Mouse (Mus musculus) brain, embryonic 14.5 days (tissue): ENCODE data around the gene B130006D01Rik. TPM values are rescaled to one million over a fixed set of nuclear protein-coding genes. Genes with fewer than 3 reads are reported as not detected.
A peak's percentile ranks its signal among the peaks of the same experiment; 100 is the strongest.

Source experiments
- DNase-seq: peaks from one replicate; pipeline ENCODE4 v3.0.0-alpha.2; 2011; ENCODE audit warnings: low read depth
- CTCF ChIP-seq: fragments of 200-500 bp; IDR thresholded peaks from 2 replicates; pipeline ENCODE4 v1.5.1; 2012; ENCODE audit warnings: inconsistent platforms, mild to moderate bottlenecking, moderate library complexity, borderline replicate concordance; ENCODE audit not compliant: insufficient read depth, insufficient read length; ENCODE audit errors: extremely low read depth
- POLR2A ChIP-seq: fragments of 200-500 bp; IDR thresholded peaks from 2 replicates; pipeline ENCODE4 v1.6.1; 2012; ENCODE audit warnings: mild to moderate bottlenecking, inconsistent platforms, borderline replicate concordance; ENCODE audit not compliant: poor library complexity, insufficient read depth, insufficient read length, severe bottlenecking; ENCODE audit errors: extremely low read depth
- polyA plus RNA-seq: library from polyadenylated mRNA; depleted of rRNA; stranded (reverse); fragments of >200 nt; gene quantifications from 2 replicates; pipeline ENCODE4 v1.2.3, GENCODE M21; 2012; rRNA removed

B130006D01Rik gene
- polyA plus RNA-seq, 1 experiment = 0.56 TPM

DNA sequence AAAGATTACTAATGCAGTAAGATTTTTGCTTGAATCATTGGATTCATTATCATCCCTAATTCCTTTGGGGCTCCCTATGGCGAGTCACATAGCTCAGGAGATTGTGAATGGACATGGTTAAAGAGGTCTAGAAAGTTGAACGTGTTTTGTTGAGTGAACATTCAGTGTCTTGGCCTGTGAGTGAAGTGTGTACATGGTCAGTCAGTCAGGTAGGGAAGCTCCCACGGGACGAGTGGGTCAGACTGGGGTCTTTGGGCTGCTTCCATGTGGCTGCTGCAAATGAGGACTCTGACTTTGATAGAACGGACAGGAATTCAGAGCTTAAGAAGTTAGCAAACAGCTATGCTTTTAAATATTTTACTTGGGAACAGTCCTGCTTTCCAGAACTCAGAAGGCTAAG, 37.1 kb downstream of the B130006D01Rik start:
- no peak for DNase-seq
- no peak for TF ChIP-seq POLR2A
- no peak for TF ChIP-seq CTCF

- TF ChIP-seq CTCF (no peak), POLR2A (no peak)
- no peak for DNase-seq
Observed at GRCm38 (mm10) chr11:95762996-95763395, 39.6 kb downstream of the B130006D01Rik start.

DNA sequence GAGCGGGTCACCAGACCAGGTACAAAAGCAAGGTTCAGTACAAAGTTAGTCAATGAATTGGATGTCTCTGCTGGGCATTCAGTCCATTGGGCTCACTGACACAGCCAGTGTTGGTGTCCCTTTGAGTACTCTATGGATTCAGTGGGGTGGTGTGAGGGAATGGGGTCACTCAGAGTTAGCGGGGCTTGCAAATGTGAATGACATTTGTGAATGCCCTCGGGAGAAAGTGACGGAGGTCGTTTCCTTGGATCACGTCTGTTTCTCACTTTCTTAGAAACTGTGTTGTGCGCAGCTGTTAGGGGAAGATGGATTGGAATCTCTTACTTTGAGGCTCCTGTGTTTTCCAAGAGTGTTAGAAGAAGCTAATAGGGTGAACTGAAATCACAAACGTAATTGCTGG, 41.4 kb downstream of the B130006D01Rik start:
- TF ChIP-seq POLR2A (no peak), CTCF (no peak)
- DNase-seq = no peak

GRCm38 (mm10) chr11:95765334-95765733, 41.9 kb downstream of the B130006D01Rik start:
- no peak for DNase-seq
- TF ChIP-seq CTCF (no peak), POLR2A (no peak)

DNA sequence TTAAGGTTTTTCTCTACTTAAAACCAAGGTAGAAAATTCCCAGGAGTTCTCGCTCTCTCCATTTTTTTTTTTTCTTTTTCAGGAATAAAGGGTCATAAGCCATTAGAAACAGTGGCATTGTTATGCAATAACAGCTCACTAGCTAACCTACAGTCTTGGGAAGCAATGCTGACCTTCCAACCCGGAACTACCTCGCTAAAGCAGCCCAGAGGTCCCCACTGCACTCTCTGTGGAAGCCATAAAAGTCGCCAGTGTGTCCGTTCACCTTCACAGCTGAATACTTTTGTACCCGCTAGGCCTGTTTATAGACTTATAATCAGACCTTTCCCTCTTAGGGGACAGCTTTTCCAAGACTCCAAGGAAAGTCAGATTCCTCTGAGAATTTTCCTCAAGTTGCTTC, 44.9 kb downstream of the B130006D01Rik start:
- TF ChIP-seq CTCF (no peak), POLR2A (no peak)
- DNase-seq = no peak

DNA sequence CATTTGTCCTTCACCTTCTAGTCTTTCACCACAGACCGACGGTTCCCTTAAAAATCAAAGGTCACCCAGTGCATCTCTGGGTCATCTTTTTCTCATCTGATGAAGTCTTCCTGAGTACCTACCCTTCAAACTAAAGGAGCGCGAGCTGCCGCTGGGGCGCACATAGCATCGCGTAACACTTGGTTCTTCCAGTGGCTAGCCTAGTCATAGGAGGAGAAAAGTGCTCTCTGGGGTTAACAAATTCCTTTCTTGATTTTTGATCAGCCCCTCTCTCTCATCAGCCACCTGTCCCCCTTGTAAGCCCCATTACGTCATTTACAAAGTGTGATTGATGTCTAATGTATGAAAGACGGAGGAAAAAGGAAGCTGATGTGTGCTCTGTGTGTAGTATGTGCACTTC, 45.8 kb downstream of the B130006D01Rik start:
- DNase-seq = no peak
- TF ChIP-seq POLR2A (no peak), CTCF (no peak)

DNA sequence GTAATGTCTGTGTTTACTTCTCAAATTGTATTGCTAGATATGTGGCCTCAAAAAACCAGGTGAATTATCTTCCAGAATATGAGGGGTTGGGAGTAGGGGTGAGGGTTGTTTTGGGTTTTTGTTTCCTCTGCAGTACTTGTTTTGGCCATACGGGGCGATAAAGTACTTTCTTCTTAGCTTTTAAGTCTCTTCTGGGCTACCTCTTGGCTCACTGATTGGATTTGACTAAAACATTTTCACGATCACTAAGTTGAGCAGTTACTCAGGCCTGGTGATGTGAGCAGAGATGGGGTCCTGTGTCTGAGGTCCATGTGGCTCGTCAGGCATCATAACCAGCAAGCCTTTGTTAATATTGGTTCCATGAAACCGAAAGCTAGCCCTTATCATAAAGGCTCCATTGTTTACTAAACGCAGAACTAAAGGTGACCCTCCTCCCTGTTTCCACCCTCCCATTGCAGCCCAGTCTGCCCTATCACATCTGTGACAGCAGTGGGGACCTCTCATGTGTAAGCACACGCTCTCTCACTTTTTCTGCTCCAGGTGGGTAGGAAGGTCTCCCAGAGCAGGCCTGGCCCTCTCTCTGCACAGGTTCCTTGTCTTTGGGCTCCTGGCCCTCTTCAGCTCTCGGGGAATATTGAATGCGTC, 47.5 kb downstream of the B130006D01Rik start:
- TF ChIP-seq POLR2A (no peak), CTCF (peak; percentile 19; the same call in 1 of the 2 replicates)
- peak; percentile 29 for DNase-seq

GRCm38 (mm10) chr11:95771665-95772064, 48.3 kb downstream of the B130006D01Rik start:
- no peak for DNase-seq
- TF ChIP-seq POLR2A (no peak), CTCF (no peak)

- no peak for DNase-seq
- TF ChIP-seq CTCF (no peak), POLR2A (no peak)
Observed at GRCm38 (mm10) chr11:95773264-95773663, 49.9 kb downstream of the B130006D01Rik start.

Other genes starting within 250 kb of the B130006D01Rik start
- gene Nxph3, start 209.0 kb upstream of the B130006D01Rik start, polyA plus RNA-seq = 9.2 and 15.6 TPM in 2 replicates
- gene Ngfr, start 135.9 kb upstream of the B130006D01Rik start, polyA plus RNA-seq = 17.2 and 42.3 TPM in 2 replicates
- gene Phb, start 56.6 kb upstream of the B130006D01Rik start, polyA plus RNA-seq = 172 and 205 TPM in 2 replicates
- 24.6 and 35.9 TPM in 2 replicates for gene Zfp652, start 10.9 kb upstream of the B130006D01Rik start, polyA plus RNA-seq
- gene Phospho1, start 100.9 kb downstream of the B130006D01Rik start, polyA plus RNA-seq = 0.67 and 9.9 TPM in 2 replicates
- 1.4 and 1.5 TPM in 2 replicates for gene Gngt2, start 113.6 kb downstream of the B130006D01Rik start, polyA plus RNA-seq
- 2.7 and 3.3 TPM in 2 replicates for gene Abi3, start 118.9 kb downstream of the B130006D01Rik start, polyA plus RNA-seq
- gene B4galnt2, start 191.3 kb downstream of the B130006D01Rik start, polyA plus RNA-seq = 0.06 TPM in 1 of 2 replicates, not detected in the other